Mouse (Mus musculus) CH12.LX (cell line): ENCODE measurements around the gene Trpv1. TPM values are rescaled to one million over a fixed set of nuclear protein-coding genes. Genes with fewer than 3 reads are reported as not detected.

ENCODE experiments used
- DNase-seq: peaks from one replicate; pipeline ENCODE4 v3.0.0-alpha.2; 2013; ENCODE audit errors: extremely low read depth
- H3K27ac ChIP-seq: 2 replicates; pipeline ENCODE4 v1.5.1; 2012; ENCODE audit warnings: low read depth, mild to moderate bottlenecking, control low read depth, moderate library complexity; ENCODE audit not compliant: insufficient read depth
- H3K27me3 ChIP-seq: replicated peaks from 2 replicates; pipeline ENCODE3; 2012; ENCODE audit warnings: inconsistent platforms
- H3K36me3 ChIP-seq, 2 experiments: replicated peaks in 1 of 2; 2 replicates each; pipeline versions ENCODE3 to v1.6.1; 2012; ENCODE audit warnings: inconsistent platforms in 1 of 2, low read length in 1 of 2, mild to moderate bottlenecking in 1 of 2, mixed read lengths in 1 of 2, moderate library complexity in 1 of 2; ENCODE audit not compliant: control insufficient read depth in 1 of 2, insufficient read depth in 1 of 2
- H3K4me1 ChIP-seq, 2 experiments: 2 replicates each; pipeline ENCODE4 v1.6.1; 2012; ENCODE audit warnings: inconsistent platforms in 1 of 2, moderate library complexity in 1 of 2; ENCODE audit not compliant: insufficient read depth in 2 of 2, control insufficient read depth in 1 of 2
- H3K4me2 ChIP-seq: 2 replicates; pipeline ENCODE4 v1.6.1; 2012; ENCODE audit warnings: low read depth, mild to moderate bottlenecking, control low read depth; ENCODE audit not compliant: poor library complexity, insufficient read depth, severe bottlenecking
- H3K4me3 ChIP-seq, 3 experiments: fragments of 150-350 bp in 1 of 3; sonication (generic) in 1 of 3; replicated peaks in 1 of 3; 2 replicates each; pipeline versions ENCODE3 to v1.5.1; 2011 to 2012; ENCODE audit warnings: low read depth in 2 of 3, low read length in 2 of 3, mild to moderate bottlenecking in 2 of 3, moderate library complexity in 2 of 3, control low read depth in 1 of 3, improper control_type of control experiment in 1 of 3, inconsistent platforms in 1 of 3, mixed read lengths in 1 of 3; ENCODE audit not compliant: poor library complexity in 1 of 3
- H3K79me2 ChIP-seq: replicated peaks from 2 replicates; pipeline ENCODE4 v1.6.1; 2012; ENCODE audit warnings: mild to moderate bottlenecking, moderate library complexity; ENCODE audit not compliant: control insufficient read depth, poor library complexity, insufficient read depth, severe bottlenecking; ENCODE audit errors: extremely low read depth
- H3K9ac ChIP-seq: 2 replicates; pipeline ENCODE4 v1.6.1; 2012; ENCODE audit warnings: low read depth, mild to moderate bottlenecking, control low read depth, moderate library complexity; ENCODE audit not compliant: insufficient read depth
- H3K9me3 ChIP-seq: replicated peaks from 2 replicates; pipeline ENCODE3; 2012; ENCODE audit warnings: low read length, inconsistent platforms, mixed read lengths
- BHLHE40 ChIP-seq: IDR thresholded peaks from 2 replicates; pipeline ENCODE4 v1.6.1; 2011; ENCODE audit warnings: mild to moderate bottlenecking, low read depth, low read length, improper control_type of control experiment
- CHD2 ChIP-seq: IDR thresholded peaks from 2 replicates; pipeline ENCODE4 v1.6.1; 2011; ENCODE audit warnings: low read length, improper control_type of control experiment
- E2F4 ChIP-seq: IDR thresholded peaks from 2 replicates; pipeline ENCODE4 v1.6.1; 2011; ENCODE audit warnings: low read depth, low read length, improper control_type of control experiment; ENCODE audit not compliant: insufficient replicate concordance
- ETS1 ChIP-seq: conservative IDR thresholded peaks from 2 replicates; pipeline ENCODE4 v1.6.1; 2012; ENCODE audit warnings: low read depth, mild to moderate bottlenecking, inconsistent platforms, low read length, improper control_type of control experiment, moderate library complexity
- GABPA ChIP-seq: IDR thresholded peaks from 2 replicates; pipeline ENCODE4 v1.6.1; 2012; ENCODE audit warnings: low read depth, low read length, improper control_type of control experiment, inconsistent platforms; ENCODE audit not compliant: insufficient replicate concordance
- JUN ChIP-seq: IDR thresholded peaks from 2 replicates; pipeline ENCODE4 v1.6.1; 2011; ENCODE audit warnings: low read depth, mild to moderate bottlenecking, low read length, improper control_type of control experiment, moderate library complexity; ENCODE audit not compliant: insufficient read depth
- JUND ChIP-seq: conservative IDR thresholded peaks from 2 replicates; pipeline ENCODE4 v1.6.1; 2011; ENCODE audit warnings: low read depth, low read length, improper control_type of control experiment
- KAT2A ChIP-seq: IDR thresholded peaks from 2 replicates; pipeline ENCODE4 v1.6.1; 2012; ENCODE audit warnings: low read length, improper control_type of control experiment, inconsistent platforms; ENCODE audit not compliant: insufficient replicate concordance
- MAZ ChIP-seq: IDR thresholded peaks from 2 replicates; pipeline ENCODE4 v1.6.1; 2012; ENCODE audit warnings: low read depth, mild to moderate bottlenecking, inconsistent platforms, low read length, improper control_type of control experiment, moderate library complexity
- MEF2A ChIP-seq: IDR thresholded peaks from 2 replicates; pipeline ENCODE4 v1.6.1; 2014; ENCODE audit warnings: low read depth, mild to moderate bottlenecking, inconsistent platforms, low read length, improper control_type of control experiment, borderline replicate concordance
- NELFE ChIP-seq: IDR thresholded peaks from 2 replicates; pipeline ENCODE4 v1.6.1; 2011; ENCODE audit warnings: low read depth, low read length, improper control_type of control experiment
- NRF1 ChIP-seq: IDR thresholded peaks from 2 replicates; pipeline ENCODE4 v1.6.1; 2014; ENCODE audit warnings: low read depth, mild to moderate bottlenecking, inconsistent platforms, low read length, improper control_type of control experiment, moderate library complexity
- POLR2A ChIP-seq: IDR thresholded peaks from 2 replicates; pipeline ENCODE4 v1.6.1; 2011; ENCODE audit warnings: low read depth, mild to moderate bottlenecking, improper control_type of control experiment, low read length
- RCOR1 ChIP-seq: conservative IDR thresholded peaks from 2 replicates; pipeline ENCODE4 v1.6.1; 2012; ENCODE audit warnings: low read depth, mild to moderate bottlenecking, inconsistent platforms, low read length, improper control_type of control experiment
- SMC3 ChIP-seq: IDR thresholded peaks from 2 replicates; pipeline ENCODE4 v1.6.1; 2011; ENCODE audit warnings: low read depth, low read length, improper control_type of control experiment
- USF1 ChIP-seq: IDR thresholded peaks from 2 replicates; pipeline ENCODE4 v1.6.1; 2014; ENCODE audit warnings: low read depth, mild to moderate bottlenecking, inconsistent platforms, low read length, improper control_type of control experiment
- USF2 ChIP-seq: conservative IDR thresholded peaks from 2 replicates; pipeline ENCODE4 v1.6.1; 2011; ENCODE audit warnings: low read depth, low read length, improper control_type of control experiment
- ZC3H11A ChIP-seq: IDR thresholded peaks from 2 replicates; pipeline ENCODE4 v1.6.1; 2012; ENCODE audit warnings: low read depth, mild to moderate bottlenecking, inconsistent platforms, low read length, improper control_type of control experiment
- ZMIZ1 ChIP-seq: IDR thresholded peaks from 2 replicates; pipeline ENCODE4 v1.6.1; 2012; ENCODE audit warnings: low read depth, mild to moderate bottlenecking, inconsistent platforms, low read length, improper control_type of control experiment
- ZNF384 ChIP-seq: IDR thresholded peaks from 2 replicates; pipeline ENCODE4 v1.6.1; 2012; ENCODE audit warnings: low read depth, low read length, improper control_type of control experiment, inconsistent platforms
- dilution Hi-C: fragments of 300-500 bp; cut with MboI; formaldehyde crosslinking; loops from 2 replicates; pipeline ENCODE4 v1.14.3; 2020; ENCODE audit warnings: low sequenced_read_pairs; ENCODE audit not compliant: extremely low pct_unique_long_range_greater_than_20kb, extremely low pct_ligation_motif_present
- in situ Hi-C: fragments of 300-500 bp; cut with MboI; formaldehyde crosslinking; loops from 3 replicates; pipeline ENCODE4 v1.14.3; 2019; ENCODE audit warnings: low sequenced_read_pairs, low pct_ligation_motif_present, low pct_unique_long_range_greater_than_20kb, mixed read lengths
- polyA plus RNA-seq: library from polyadenylated mRNA; unstranded; fragments of >175 nt; gene quantifications from 2 replicates; pipeline ENCODE4 v1.2.1, GENCODE M21; 2012; ENCODE audit warnings: low read depth; ENCODE audit not compliant: insufficient read length
- total RNA-seq, 2 experiments: library from RNA; depleted of rRNA; stranded (reverse); fragments of 300-350 nt in 1 of 2; fragments of >200 nt in 1 of 2; gene quantifications; 2 replicates each; pipeline ENCODE4 v1.2.3; 2012 to 2014

Trpv1 gene
- total and polyA plus RNA-seq, 3 experiments, result 0.08 to 0.13 TPM; not detected in 1

DNA sequence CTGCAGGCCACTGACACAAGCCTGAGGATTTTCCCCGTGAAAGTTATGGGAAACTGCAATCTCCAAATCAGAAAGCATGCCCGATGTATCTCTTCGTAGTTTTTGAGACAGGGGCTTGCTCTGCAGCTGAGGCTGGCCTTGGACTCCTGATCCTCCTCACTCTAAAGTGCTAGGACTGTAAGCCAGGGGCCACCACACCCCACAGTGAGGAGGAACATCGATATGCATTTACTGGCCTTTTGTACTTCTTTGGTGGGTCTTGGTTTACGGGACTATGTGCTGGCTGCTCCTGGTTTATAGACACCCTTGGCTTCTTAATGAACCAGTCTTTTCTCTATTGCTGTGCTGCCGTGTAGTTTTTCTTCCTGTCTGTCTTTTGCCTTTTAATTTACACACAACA, 8.1 kb downstream of the Trpv1 start:
- no peak for DNase-seq
- H3K79me2 ChIP-seq, result no peaks in the 10 kb centered on the region
- H3K36me3 ChIP-seq, result no peaks in the 10 kb centered on the region
- TF ChIP-seq ZNF384, result no peak
- no peak for TF ChIP-seq USF1
- no peak for TF ChIP-seq SMC3
- TF ChIP-seq, all 38 proteins: peak for 0
- dilution Hi-C loops (no loop called here), in situ Hi-C loops (no loop called here)
- Histone ChIP-seq H3K27ac (no peak overlapping the region), H3K4me2 (no peak overlapping the region), H3K4me3 (no peak overlapping the region), H3K27me3 (peaks cover 85% of the 10 kb centered on the region), H3K4me1 (no peaks in the 10 kb centered on the region), H3K9ac (no peak overlapping the region), H3K9me3 (peaks cover 4% of the 10 kb centered on the region)

DNA sequence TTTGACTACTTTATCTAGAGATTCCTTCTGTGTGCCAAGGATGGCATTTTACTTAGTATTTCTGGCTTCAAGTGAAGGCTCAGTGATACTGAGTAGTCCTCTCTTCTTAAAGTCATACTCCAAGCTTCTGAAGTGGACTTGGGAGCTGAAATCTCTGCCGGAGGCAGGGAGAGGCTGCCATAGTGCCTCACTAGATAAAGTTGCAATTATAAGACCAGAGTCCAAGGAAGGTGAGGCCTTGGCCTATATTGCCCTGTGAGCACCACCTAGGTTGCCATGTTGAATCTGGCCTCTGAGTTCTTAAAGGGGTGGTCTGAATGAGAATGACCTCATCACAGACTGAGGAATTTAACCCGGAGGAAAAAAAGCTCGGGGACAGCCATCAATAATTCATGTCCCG, 8.7 kb downstream of the Trpv1 start:
- TF ChIP-seq USF2 (no peak), MAZ (no peak), ZC3H11A (no peak), E2F4 (no peak), JUN (no peak), ETS1 (no peak), ZMIZ1 (no peak), SMC3 (no peak), BHLHE40 (no peak), JUND (no peak)
- TF ChIP-seq, all 38 proteins: peak for 0
- no peaks in the 10 kb centered on the region for H3K4me1 ChIP-seq
- H3K27ac ChIP-seq, result no peak overlapping the region
- H3K27me3 ChIP-seq, result peaks cover 85% of the 10 kb centered on the region
- dilution Hi-C loops (no loop called here), in situ Hi-C loops (no loop called here)
- peaks cover 10% of the 10 kb centered on the region for H3K9me3 ChIP-seq
- H3K4me2 ChIP-seq, result no peak overlapping the region
- no peak overlapping the region for H3K4me3 ChIP-seq
- DNase-seq, result no peak
- H3K9ac ChIP-seq, result no peak overlapping the region
- H3K79me2 ChIP-seq, result no peaks in the 10 kb centered on the region
- no peaks in the 10 kb centered on the region for H3K36me3 ChIP-seq

DNA sequence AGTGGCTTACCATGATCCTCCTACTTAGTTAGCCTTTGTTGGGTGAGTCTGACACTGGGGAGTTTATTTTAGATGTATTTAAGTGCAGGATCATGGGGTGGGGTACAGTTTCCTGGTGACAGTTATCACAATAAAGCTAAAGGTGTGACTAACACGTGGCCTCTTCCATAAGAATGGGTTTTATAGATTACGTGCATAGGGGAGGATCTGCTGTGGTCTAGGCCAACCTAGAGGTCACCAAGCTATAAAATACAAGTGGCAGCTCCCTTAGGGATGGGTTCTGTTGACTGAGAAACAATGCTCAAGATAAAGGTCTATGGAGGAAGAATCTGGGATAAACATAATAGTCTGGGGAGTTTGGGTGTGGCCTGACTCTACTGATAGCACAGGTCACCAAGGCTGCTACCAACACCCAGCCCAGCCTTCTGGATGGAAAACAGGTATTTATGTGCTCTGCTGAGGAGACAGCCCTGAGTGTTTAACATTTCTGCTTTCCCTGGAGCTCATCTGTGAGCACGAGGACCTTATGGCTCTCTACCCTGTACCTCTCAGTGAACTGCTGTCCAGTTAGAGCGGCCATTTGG, 23.4 kb downstream of the Trpv1 start:
- no peak overlapping the region for H3K4me2 ChIP-seq
- no peak for TF ChIP-seq NRF1
- TF ChIP-seq BHLHE40, result no peak
- TF ChIP-seq NELFE, result no peak
- no peak for TF ChIP-seq POLR2A
- TF ChIP-seq CHD2, result no peak
- TF ChIP-seq MEF2A, result no peak
- TF ChIP-seq KAT2A, result no peak
- no peak for TF ChIP-seq JUND
- no peak for TF ChIP-seq GABPA
- no peak for TF ChIP-seq RCOR1
- no peaks in the 10 kb centered on the region for H3K4me1 ChIP-seq
- no peak overlapping the region for H3K9ac ChIP-seq
- H3K79me2 ChIP-seq, result no peaks in the 10 kb centered on the region
- no peaks in the 10 kb centered on the region for H3K36me3 ChIP-seq
- H3K27ac ChIP-seq, result no peak overlapping the region
- H3K27me3 ChIP-seq, result peaks cover 83% of the 10 kb centered on the region
- DNase-seq, result no peak
- peaks cover 6% of the 10 kb centered on the region for H3K9me3 ChIP-seq
- H3K4me3 ChIP-seq, result no peak overlapping the region
- in situ Hi-C loops, result no loop called here
- dilution Hi-C loops, result no loop called here
